Mouse (Mus musculus): Measurements from ENCODE around the gene Mtmr3. TPM values are rescaled to one million over a fixed set of nuclear protein-coding genes. Genes with fewer than 3 reads are reported as not detected.
"Not testable (repeated sequence)": the region's sequence is repeated elsewhere in the genome, so short reads cannot be mapped to it uniquely, and the experiment has no call there.

Gene Mtmr3
- polyA plus RNA-seq, 1 experiment from 2014 or later, result 39.9 TPM

DNA sequence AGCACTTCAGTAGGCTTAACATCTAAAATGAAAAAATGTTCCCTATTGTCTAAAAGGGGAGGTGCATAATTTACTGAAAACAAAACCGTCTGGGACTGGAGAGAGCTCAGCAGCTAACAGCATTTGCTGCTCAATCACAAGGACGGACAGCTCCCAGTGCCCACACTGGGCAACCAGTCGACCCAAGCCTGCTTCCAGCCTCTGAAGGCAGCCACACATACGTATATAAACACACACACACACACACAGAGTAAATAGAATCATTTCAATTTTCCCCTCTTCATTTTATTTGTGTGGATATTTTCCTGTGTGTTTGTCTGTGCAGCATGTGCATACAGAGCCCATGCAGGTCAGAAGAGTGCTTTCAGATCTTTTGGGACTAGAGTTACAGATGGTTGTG is 49.3 kb downstream of the Mtmr3 start:
- no peak overlapping the region for H3K4me2 ChIP-seq (replicated peaks)
- WGBS, result 48% methylated on average over 4 of the region's 4 CpGs
- no peak overlapping the region for H3K27ac ChIP-seq
- H3K4me3 ChIP-seq (replicated peaks; ENCODE audit: low read length), result no peak overlapping the region
- H3K27me3 ChIP-seq (ENCODE audit: control insufficient read depth, insufficient read depth, low read length), result no peaks in the 10 kb centered on the region
- H3K36me3 ChIP-seq (replicated peaks; ENCODE audit: control insufficient read depth, insufficient read depth), result no peaks in the 10 kb centered on the region
- no peaks in the 10 kb centered on the region for H3K9me3 ChIP-seq (ENCODE audit: control insufficient read depth, low read length)
- ATAC-seq (ENCODE audit: low FRiP score) (no peak), DNase-seq (ENCODE audit: low spot score) (no peak)
- no peak overlapping the region for H3K9ac ChIP-seq
- no peaks in the 10 kb centered on the region for H3K4me1 ChIP-seq (replicated peaks; ENCODE audit: control insufficient read depth, insufficient read depth, low read length)

DNA sequence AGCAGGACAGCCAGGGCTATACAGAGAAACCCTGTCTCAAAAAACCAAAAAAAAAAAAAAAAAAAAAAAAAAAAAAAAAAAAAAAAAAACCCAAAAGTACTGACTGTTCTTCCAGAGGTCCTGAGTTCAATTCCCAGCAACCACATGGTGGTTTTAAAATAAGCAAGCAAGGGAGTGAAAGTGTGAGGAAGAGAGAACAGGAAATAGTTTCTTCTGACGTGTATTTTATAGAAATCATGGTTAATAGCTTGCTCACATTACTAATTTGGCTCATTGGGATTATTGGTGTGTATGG is 50.1 kb downstream of the Mtmr3 start:
- 100% methylated on average over 1 of the region's 1 CpGs for WGBS
- ATAC-seq (ENCODE audit: low FRiP score); H3K9ac ChIP-seq; H3K4me3 ChIP-seq (replicated peaks; ENCODE audit: low read length); H3K36me3 ChIP-seq (replicated peaks; ENCODE audit: control insufficient read depth, insufficient read depth); H3K4me1 ChIP-seq (replicated peaks; ENCODE audit: control insufficient read depth, insufficient read depth, low read length); H3K4me2 ChIP-seq (replicated peaks); H3K9me3 ChIP-seq (ENCODE audit: control insufficient read depth, low read length); H3K27ac ChIP-seq; H3K27me3 ChIP-seq (ENCODE audit: control insufficient read depth, insufficient read depth, low read length); DNase-seq (ENCODE audit: low spot score): not testable (repeated sequence)

DNA sequence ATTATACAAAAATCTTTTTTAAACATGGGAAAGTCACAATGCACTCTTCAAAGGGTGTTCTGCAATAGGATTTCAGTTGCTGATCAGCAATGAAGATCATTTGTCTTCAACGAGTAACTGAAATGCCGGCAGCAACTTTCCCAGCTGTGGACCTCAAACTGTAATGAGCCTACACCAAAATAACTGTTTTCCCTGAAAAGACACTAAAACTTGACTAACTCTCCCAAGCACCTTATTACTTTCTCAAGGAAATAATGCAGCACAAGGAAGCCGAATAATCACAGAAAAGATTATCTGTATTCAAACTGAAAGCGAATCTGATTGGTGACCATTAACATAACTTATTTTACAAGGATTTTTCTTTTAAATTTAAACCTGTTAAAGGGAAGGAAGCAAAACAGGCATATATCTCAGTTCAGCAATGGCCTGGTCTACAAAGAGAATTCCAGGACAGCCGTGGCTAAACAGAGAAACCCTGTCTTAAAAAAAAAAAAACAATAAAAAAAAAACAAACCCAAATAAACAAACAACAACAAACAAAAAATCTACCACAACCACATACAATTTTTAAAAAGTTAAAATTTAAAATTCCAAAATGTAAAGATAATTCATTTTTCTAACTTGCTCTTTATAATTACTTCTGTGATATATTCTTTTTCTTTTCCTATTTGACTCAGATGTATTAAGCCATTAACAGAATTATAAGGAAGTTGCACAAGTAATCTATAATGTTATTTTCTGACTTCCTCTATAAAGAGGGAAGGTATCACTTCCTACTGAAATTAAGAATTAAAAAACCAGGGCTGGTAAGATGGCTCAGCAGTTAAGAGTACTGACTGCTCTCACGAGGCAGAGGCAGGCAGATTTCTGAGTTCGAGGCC is 50.7 kb downstream of the Mtmr3 start:
- Histone ChIP-seq H3K27me3 (ENCODE audit: control insufficient read depth, insufficient read depth, low read length) (no peaks in the 10 kb centered on the region), H3K4me3 (replicated peaks; ENCODE audit: low read length) (no peak overlapping the region), H3K9ac (no peak overlapping the region), H3K4me2 (replicated peaks) (no peak overlapping the region), H3K4me1 (replicated peaks; ENCODE audit: control insufficient read depth, insufficient read depth, low read length) (no peaks in the 10 kb centered on the region), H3K27ac (no peak overlapping the region), H3K9me3 (ENCODE audit: control insufficient read depth, low read length) (no peaks in the 10 kb centered on the region), H3K36me3 (replicated peaks; ENCODE audit: control insufficient read depth, insufficient read depth) (no peaks in the 10 kb centered on the region)
- WGBS, result 87% methylated on average over 7 of the region's 7 CpGs
- no peak for DNase-seq (ENCODE audit: low spot score)
- ATAC-seq (ENCODE audit: low FRiP score), result no peak

DNA sequence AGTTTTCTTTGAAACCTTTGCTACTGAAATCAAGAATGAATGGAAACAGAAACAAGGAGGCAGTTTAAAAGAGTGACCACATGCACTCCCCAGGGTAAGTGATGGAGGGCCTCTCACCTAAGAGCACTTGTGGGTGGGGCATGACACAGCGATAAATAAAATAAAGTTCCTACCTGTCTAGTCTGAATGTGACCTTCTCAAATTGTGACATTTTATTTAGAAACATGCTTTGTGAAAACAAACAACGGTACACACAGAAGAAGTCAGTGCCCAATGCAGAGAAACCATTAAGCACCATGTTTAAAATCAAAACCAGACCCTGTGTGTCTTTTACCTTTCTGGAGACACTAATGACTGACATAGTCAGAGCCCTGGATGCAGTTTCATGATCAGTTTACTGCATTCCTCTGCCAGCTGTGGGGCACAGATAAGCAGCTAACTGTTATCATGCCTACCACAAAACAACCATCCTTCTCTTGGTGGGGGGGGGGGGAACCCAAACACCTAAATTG is 51.6 kb downstream of the Mtmr3 start:
- Histone ChIP-seq H3K9ac (no peak overlapping the region), H3K36me3 (replicated peaks; ENCODE audit: control insufficient read depth, insufficient read depth) (no peaks in the 10 kb centered on the region), H3K27me3 (ENCODE audit: control insufficient read depth, insufficient read depth, low read length) (no peaks in the 10 kb centered on the region), H3K9me3 (ENCODE audit: control insufficient read depth, low read length) (no peaks in the 10 kb centered on the region), H3K4me3 (replicated peaks; ENCODE audit: low read length) (no peak overlapping the region), H3K27ac (no peak overlapping the region), H3K4me1 (replicated peaks; ENCODE audit: control insufficient read depth, insufficient read depth, low read length) (no peaks in the 10 kb centered on the region), H3K4me2 (replicated peaks) (no peak overlapping the region)
- no peak for ATAC-seq (ENCODE audit: low FRiP score)
- WGBS, result 92% methylated on average over 2 of the region's 2 CpGs
- no peak for DNase-seq (ENCODE audit: low spot score)

DNA sequence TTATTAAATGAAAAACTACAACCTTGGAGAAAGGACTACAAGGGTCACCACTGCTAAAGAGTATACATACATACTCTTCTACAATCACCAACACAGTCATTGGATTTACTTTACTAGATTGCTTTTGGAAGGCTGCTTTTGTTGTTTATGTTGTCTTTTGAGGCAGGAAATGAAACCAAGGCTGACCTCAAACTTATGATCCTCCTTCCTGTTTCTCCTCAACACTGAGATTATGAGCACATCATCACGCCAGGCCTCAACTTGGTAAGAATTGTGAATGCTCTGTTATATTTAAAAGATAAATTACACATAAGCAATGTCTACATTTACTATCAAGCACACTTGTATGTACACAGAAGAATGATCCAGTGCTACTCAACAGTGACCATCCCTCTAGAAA is 58.0 kb downstream of the Mtmr3 start:
- no peak overlapping the region for H3K9ac ChIP-seq
- ATAC-seq (ENCODE audit: low FRiP score) (no peak), DNase-seq (ENCODE audit: low spot score) (no peak)
- no peaks in the 10 kb centered on the region for H3K27me3 ChIP-seq (ENCODE audit: control insufficient read depth, insufficient read depth, low read length)
- H3K4me3 ChIP-seq (replicated peaks; ENCODE audit: low read length), result no peak overlapping the region
- no peak overlapping the region for H3K4me2 ChIP-seq (replicated peaks)
- no peaks in the 10 kb centered on the region for H3K36me3 ChIP-seq (replicated peaks; ENCODE audit: control insufficient read depth, insufficient read depth)
- 93% methylated on average over 1 of the region's 1 CpGs for WGBS
- H3K4me1 ChIP-seq (replicated peaks; ENCODE audit: control insufficient read depth, insufficient read depth, low read length), result no peaks in the 10 kb centered on the region
- no peaks in the 10 kb centered on the region for H3K9me3 ChIP-seq (ENCODE audit: control insufficient read depth, low read length)
- no peak overlapping the region for H3K27ac ChIP-seq

DNA sequence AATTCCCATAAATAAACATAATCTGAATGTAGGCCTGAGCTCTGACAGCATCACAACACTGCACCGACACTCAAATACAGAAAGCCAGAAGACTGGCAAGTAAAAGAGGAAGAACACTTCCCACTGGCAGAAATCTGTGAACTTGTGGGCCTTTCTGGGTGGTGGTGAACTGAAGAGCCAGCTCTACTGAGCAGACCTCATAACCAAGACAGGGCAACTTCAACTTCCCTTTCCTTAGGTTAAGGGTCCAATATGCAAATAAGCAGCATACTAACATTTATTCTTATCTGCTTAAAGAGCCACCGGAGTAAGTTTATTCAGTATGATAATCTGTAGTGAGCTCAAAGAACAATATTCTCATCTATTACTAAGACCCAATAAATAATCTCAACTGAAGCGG is 67.5 kb downstream of the Mtmr3 start:
- H3K9ac ChIP-seq, result no peak overlapping the region
- DNase-seq (ENCODE audit: low spot score) (no peak), ATAC-seq (ENCODE audit: low FRiP score) (no peak)
- WGBS, result 96% methylated on average over 3 of the region's 3 CpGs
- no peaks in the 10 kb centered on the region for H3K27me3 ChIP-seq (ENCODE audit: control insufficient read depth, insufficient read depth, low read length)
- peaks cover 52% of the 10 kb centered on the region for H3K36me3 ChIP-seq (replicated peaks; ENCODE audit: control insufficient read depth, insufficient read depth)
- no peak overlapping the region for H3K4me3 ChIP-seq (replicated peaks; ENCODE audit: low read length)
- no peaks in the 10 kb centered on the region for H3K9me3 ChIP-seq (ENCODE audit: control insufficient read depth, low read length)
- H3K27ac ChIP-seq, result no peak overlapping the region
- H3K4me1 ChIP-seq (replicated peaks; ENCODE audit: control insufficient read depth, insufficient read depth, low read length), result no peaks in the 10 kb centered on the region
- H3K4me2 ChIP-seq (replicated peaks), result no peak overlapping the region

DNA sequence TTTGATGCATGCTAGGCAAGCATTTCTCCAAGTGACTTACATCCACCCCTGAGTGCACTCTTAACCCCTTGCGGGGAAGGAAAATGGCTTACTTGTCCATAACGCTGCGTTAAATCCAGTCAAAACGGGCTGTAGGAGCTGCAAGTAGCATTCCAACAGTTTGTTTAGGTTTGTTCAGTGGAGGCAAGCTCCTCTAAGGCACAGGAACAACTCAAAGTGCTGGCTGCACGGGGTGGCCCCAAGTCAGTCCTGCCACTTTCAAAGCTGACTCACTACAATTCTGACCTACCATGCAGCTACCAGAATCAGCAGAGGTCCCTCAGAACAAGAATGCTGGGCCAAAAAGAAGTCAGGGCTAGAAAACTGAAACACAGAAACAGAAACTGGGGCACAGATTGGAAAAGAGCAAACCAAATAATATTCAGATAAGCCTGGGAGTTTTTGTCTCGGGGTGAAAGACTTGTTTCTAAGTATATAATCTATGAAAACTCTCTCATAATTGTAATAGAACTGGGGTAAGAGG is 72.5 kb downstream of the Mtmr3 start:
- Histone ChIP-seq H3K27ac (no peak overlapping the region), H3K4me2 (replicated peaks) (no peak overlapping the region), H3K4me1 (replicated peaks; ENCODE audit: control insufficient read depth, insufficient read depth, low read length) (no peaks in the 10 kb centered on the region), H3K9ac (no peak overlapping the region), H3K36me3 (replicated peaks; ENCODE audit: control insufficient read depth, insufficient read depth) (peaks cover 60% of the 10 kb centered on the region), H3K27me3 (ENCODE audit: control insufficient read depth, insufficient read depth, low read length) (no peaks in the 10 kb centered on the region), H3K9me3 (ENCODE audit: control insufficient read depth, low read length) (no peaks in the 10 kb centered on the region), H3K4me3 (replicated peaks; ENCODE audit: low read length) (no peak overlapping the region)
- ATAC-seq (ENCODE audit: low FRiP score) (no peak), DNase-seq (ENCODE audit: low spot score) (no peak)
- 93% methylated on average over 6 of the region's 6 CpGs for WGBS

DNA sequence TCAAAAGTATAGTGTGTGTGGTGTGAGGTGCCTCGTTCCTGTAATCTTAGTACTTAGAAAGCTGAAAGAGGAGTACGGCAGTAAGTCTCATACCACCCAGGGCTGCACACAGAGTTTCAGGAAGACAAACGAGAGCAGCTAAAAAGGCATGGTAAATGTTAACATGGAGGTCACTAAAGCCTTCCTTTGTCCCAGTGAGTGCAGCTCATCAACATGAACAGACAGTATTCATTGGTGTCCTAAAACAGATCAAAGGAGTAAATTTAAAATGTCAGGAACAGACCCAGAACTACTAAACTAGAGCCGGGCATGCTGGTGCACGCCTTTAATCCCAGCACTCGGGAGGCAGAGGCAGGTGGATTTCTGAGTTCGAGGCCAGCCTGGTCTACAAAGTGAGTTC is 75.7 kb downstream of the Mtmr3 start:
- Histone ChIP-seq H3K27me3 (ENCODE audit: control insufficient read depth, insufficient read depth, low read length) (no peaks in the 10 kb centered on the region), H3K27ac (no peak overlapping the region), H3K4me3 (replicated peaks; ENCODE audit: low read length) (no peak overlapping the region), H3K4me2 (replicated peaks) (no peak overlapping the region), H3K36me3 (replicated peaks; ENCODE audit: control insufficient read depth, insufficient read depth) (peaks cover 66% of the 10 kb centered on the region), H3K4me1 (replicated peaks; ENCODE audit: control insufficient read depth, insufficient read depth, low read length) (no peaks in the 10 kb centered on the region), H3K9me3 (ENCODE audit: control insufficient read depth, low read length) (no peaks in the 10 kb centered on the region), H3K9ac (no peak overlapping the region)
- ATAC-seq (ENCODE audit: low FRiP score) (no peak), DNase-seq (ENCODE audit: low spot score) (no peak)
- 82% methylated on average over 7 of the region's 7 CpGs for WGBS

DNA sequence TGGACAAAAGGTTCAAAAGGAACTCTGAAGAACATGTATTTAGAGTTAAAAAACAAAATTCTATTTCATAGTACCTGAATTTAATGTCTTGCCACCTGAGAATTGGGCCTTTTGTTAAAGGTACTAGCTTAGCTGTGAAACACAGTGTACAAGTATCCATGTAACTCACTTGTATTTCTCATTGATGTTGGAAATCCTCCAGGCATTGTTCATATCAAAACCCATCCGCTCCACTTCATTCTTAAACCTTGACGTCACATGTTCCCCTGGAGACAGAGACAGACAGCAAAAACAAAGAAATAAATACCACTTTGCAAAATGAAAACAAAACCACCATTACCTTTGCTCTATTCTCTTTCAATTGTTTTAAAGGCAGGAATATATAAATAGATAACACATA is 87.2 kb downstream of the Mtmr3 start:
- no peak overlapping the region for H3K9ac ChIP-seq
- H3K4me2 ChIP-seq (replicated peaks), result no peak overlapping the region
- WGBS, result 66% methylated on average over 2 of the region's 2 CpGs
- ATAC-seq (ENCODE audit: low FRiP score) (no peak), DNase-seq (ENCODE audit: low spot score) (no peak)
- H3K27ac ChIP-seq, result no peak overlapping the region
- H3K36me3 ChIP-seq (replicated peaks; ENCODE audit: control insufficient read depth, insufficient read depth), result peaks cover 60% of the 10 kb centered on the region
- no peaks in the 10 kb centered on the region for H3K9me3 ChIP-seq (ENCODE audit: control insufficient read depth, low read length)
- no peaks in the 10 kb centered on the region for H3K4me1 ChIP-seq (replicated peaks; ENCODE audit: control insufficient read depth, insufficient read depth, low read length)
- no peak overlapping the region for H3K4me3 ChIP-seq (replicated peaks; ENCODE audit: low read length)
- H3K27me3 ChIP-seq (ENCODE audit: control insufficient read depth, insufficient read depth, low read length), result no peaks in the 10 kb centered on the region

All from hindbrain, embryonic 14.5 days (tissue).